Mouse (Mus musculus) kidney, postnatal 14 days (tissue): Measurements from ENCODE around the gene Chrna9.

Experiments used
- DNase-seq: peaks from one replicate; pipeline ENCODE4 v3.0.0; 2022; ENCODE audit warnings: mixed read lengths

Chrna9 gene

DNA sequence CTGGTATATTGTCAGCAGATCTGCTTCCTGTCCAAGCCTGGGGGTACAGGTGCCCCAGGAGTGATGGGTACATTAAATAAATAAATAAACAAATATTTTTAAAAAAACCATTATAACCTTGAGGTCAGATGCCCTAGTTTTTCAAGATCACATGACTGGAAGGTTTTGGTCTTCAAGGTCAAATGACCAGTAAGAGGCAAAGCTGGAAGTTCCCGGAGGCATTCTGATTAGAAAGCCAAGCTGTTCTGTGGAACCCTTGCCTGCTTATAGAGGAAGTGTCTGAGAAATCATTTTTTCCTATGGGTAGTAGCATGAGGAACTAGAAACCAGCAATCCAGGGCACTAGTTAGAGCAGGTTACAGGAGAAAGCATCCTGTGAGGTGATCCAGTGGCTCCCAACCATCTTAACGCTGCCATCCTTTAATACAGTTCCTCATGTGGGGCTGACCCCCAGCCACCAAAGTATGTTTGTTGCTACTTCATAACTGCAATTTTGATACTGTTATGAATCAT is 80.8 kb downstream of the Chrna9 start:
- DNase-seq = no peak

- no peak for DNase-seq
Measured at GRCm38 (mm10) chr5:66026796-66027195, 92.1 kb downstream of the Chrna9 start.
